Mouse (Mus musculus) MEL (cell line): ENCODE data around the gene Fam171a2. TPM values are rescaled to one million over a fixed set of nuclear protein-coding genes. Genes with fewer than 3 reads are reported as not detected.

ENCODE experiments used
- DNase-seq: peaks from one replicate; pipeline ENCODE4 v3.0.0; 2011; ENCODE audit warnings: low read depth, low spot score
- H3K27ac ChIP-seq: 2 replicates; pipeline ENCODE4 v1.5.1; 2012; ENCODE audit warnings: low read depth, mild to moderate bottlenecking, control low read depth, low read length, moderate library complexity; ENCODE audit not compliant: control insufficient read depth
- H3K27me3 ChIP-seq, 2 experiments: fragments of 150-350 bp in 1 of 2; sonication (generic) in 1 of 2; 2 replicates each; pipeline ENCODE4 v1.6.1; 2012; ENCODE audit warnings: low read length in 2 of 2, mild to moderate bottlenecking in 2 of 2, improper control_type of control experiment in 1 of 2, moderate library complexity in 1 of 2; ENCODE audit not compliant: insufficient read depth in 2 of 2, control insufficient read depth in 1 of 2
- H3K36me3 ChIP-seq, 2 experiments: 2 replicates each; pipeline ENCODE4 v1.6.1; 2012 to 2014; ENCODE audit warnings: low read length in 2 of 2, improper control_type of control experiment in 1 of 2, inconsistent platforms in 1 of 2, mild to moderate bottlenecking in 1 of 2; ENCODE audit not compliant: insufficient read depth in 2 of 2, control insufficient read depth in 1 of 2
- H3K4me1 ChIP-seq, 2 experiments: fragments of 150-350 bp in 1 of 2; sonication (generic) in 1 of 2; 2 replicates each; pipeline ENCODE4 v1.6.1; 2012; ENCODE audit warnings: low read length in 2 of 2, improper control_type of control experiment in 1 of 2, mild to moderate bottlenecking in 1 of 2; ENCODE audit not compliant: insufficient read depth in 2 of 2, control insufficient read depth in 1 of 2
- H3K4me3 ChIP-seq, 2 experiments: fragments of 150-350 bp in 1 of 2; sonication (generic) in 1 of 2; 2 replicates each; pipeline ENCODE4 v1.5.1; 2012; ENCODE audit warnings: low read depth in 2 of 2, low read length in 2 of 2, mild to moderate bottlenecking in 2 of 2, moderate library complexity in 2 of 2, control low read depth in 1 of 2, improper control_type of control experiment in 1 of 2; ENCODE audit not compliant: control insufficient read depth in 1 of 2, insufficient read depth in 1 of 2
- H3K79me2 ChIP-seq: 2 replicates; pipeline ENCODE4 v1.6.1; 2012; ENCODE audit warnings: mild to moderate bottlenecking, low read length, moderate library complexity; ENCODE audit not compliant: control insufficient read depth, poor library complexity, insufficient read depth
- H3K9ac ChIP-seq: 2 replicates; pipeline ENCODE4 v1.6.1; 2012; ENCODE audit warnings: low read depth, mild to moderate bottlenecking, control low read depth, low read length, moderate library complexity; ENCODE audit not compliant: control insufficient read depth, poor library complexity, severe bottlenecking
- H3K9me3 ChIP-seq: fragments of 150-350 bp; sonication (generic); replicated peaks from 2 replicates; pipeline ENCODE4 v1.6.1; 2012; ENCODE audit warnings: mild to moderate bottlenecking, low read length, improper control_type of control experiment, moderate library complexity; ENCODE audit not compliant: insufficient read depth
- CHD1 ChIP-seq: IDR thresholded peaks from 2 replicates; pipeline ENCODE4 v1.6.1; 2012; ENCODE audit warnings: low read depth, mild to moderate bottlenecking, inconsistent platforms, low read length, improper control_type of control experiment
- CHD2 ChIP-seq: IDR thresholded peaks from 2 replicates; pipeline ENCODE4 v1.6.1; 2011; ENCODE audit warnings: low read length, improper control_type of control experiment
- EP300 ChIP-seq, 2 experiments: IDR thresholded peaks; 2 replicates each; pipeline ENCODE4 v1.6.1; 2011; ENCODE audit warnings: improper control_type of control experiment in 2 of 2, low read length in 2 of 2, low read depth in 1 of 2, mild to moderate bottlenecking in 1 of 2
- GABPA ChIP-seq: IDR thresholded peaks from 2 replicates; pipeline ENCODE4 v1.6.1; 2012; ENCODE audit warnings: low read depth, mild to moderate bottlenecking, inconsistent platforms, low read length, improper control_type of control experiment, moderate library complexity
- KAT2A ChIP-seq: conservative IDR thresholded peaks from 2 replicates; pipeline ENCODE4 v1.6.1; 2012; ENCODE audit warnings: low read depth, low read length, improper control_type of control experiment, inconsistent platforms
- MAX ChIP-seq: IDR thresholded peaks from 2 replicates; pipeline ENCODE4 v1.6.1; 2011; ENCODE audit warnings: low read length, improper control_type of control experiment
- MXI1 ChIP-seq: IDR thresholded peaks from 2 replicates; pipeline ENCODE4 v1.6.1; 2011; ENCODE audit warnings: mild to moderate bottlenecking, low read depth, low read length, improper control_type of control experiment
- NRF1 ChIP-seq: IDR thresholded peaks from 2 replicates; pipeline ENCODE4 v1.6.1; 2014; ENCODE audit warnings: low read depth, mild to moderate bottlenecking, inconsistent platforms, low read length, improper control_type of control experiment, moderate library complexity; ENCODE audit not compliant: poor library complexity, insufficient read depth, severe bottlenecking
- TAL1 ChIP-seq: IDR thresholded peaks from 2 replicates; pipeline ENCODE4 v1.6.1; 2012; ENCODE audit warnings: mild to moderate bottlenecking, inconsistent platforms, low read length, moderate library complexity, mixed read lengths
- TCF12 ChIP-seq: IDR thresholded peaks from 2 replicates; pipeline ENCODE4 v1.6.1; 2014; ENCODE audit warnings: low read depth, mild to moderate bottlenecking, inconsistent platforms, low read length, improper control_type of control experiment, moderate library complexity
- USF1 ChIP-seq: IDR thresholded peaks from 2 replicates; pipeline ENCODE4 v1.6.1; 2014; ENCODE audit warnings: low read depth, mild to moderate bottlenecking, inconsistent platforms, low read length, improper control_type of control experiment, moderate library complexity
- ZC3H11A ChIP-seq: IDR thresholded peaks from 2 replicates; pipeline ENCODE4 v1.6.1; 2012; ENCODE audit warnings: low read depth, mild to moderate bottlenecking, inconsistent platforms, low read length, improper control_type of control experiment
- ZNF384 ChIP-seq: IDR thresholded peaks from 2 replicates; pipeline ENCODE4 v1.6.1; 2012; ENCODE audit warnings: low read depth, mild to moderate bottlenecking, inconsistent platforms, low read length, improper control_type of control experiment
- polyA plus RNA-seq, 2 experiments: library from polyadenylated mRNA; stranded (reverse) in 1 of 2; unstranded in 1 of 2; fragments of >175 nt in 1 of 2; fragments of >200 nt in 1 of 2; gene quantifications; 2 replicates each; pipeline versions ENCODE4 v1.2.1 to v1.2.4; 2012; ENCODE audit warnings: low replicate concordance in 2 of 2, low read depth in 1 of 2; ENCODE audit not compliant: insufficient read length in 2 of 2, insufficient read depth in 1 of 2, missing spikeins in 1 of 2
- total RNA-seq: library from RNA; depleted of rRNA; stranded (reverse); fragments of 300-350 nt; gene quantifications from 2 replicates; pipeline ENCODE4 v1.2.3, GENCODE M21; 2012

Fam171a2 gene
- total and polyA plus RNA-seq, 3 experiments: 2.0 to 8.8 TPM; not detected in 1

- DNase-seq: peak; percentile 38
- Histone ChIP-seq H3K9me3 (no peaks in the 10 kb centered on the region), H3K27ac (no peak overlapping the region), H3K27me3 (no peaks in the 10 kb centered on the region), H3K4me1 (no peaks in the 10 kb centered on the region), H3K4me3 (no peak overlapping the region), H3K9ac (no peak overlapping the region), H3K79me2 (no peaks in the 10 kb centered on the region), H3K36me3 (no peaks in the 10 kb centered on the region)
- no peak for TF ChIP-seq CHD2
- TF ChIP-seq NRF1: no peak
- TF ChIP-seq CHD1: no peak
- TF ChIP-seq USF1: peak; percentile 44; the same call in 1 of the 2 replicates
Measured at GRCm38 (mm10) chr11:102398007-102398825, 49.3 kb downstream of the Fam171a2 start.

GRCm38 (mm10) chr11:102396671-102397141, 50.8 kb downstream of the Fam171a2 start:
- no peak for TF ChIP-seq MXI1
- TF ChIP-seq KAT2A: no peak
- TF ChIP-seq GABPA: no peak
- no peaks in the 10 kb centered on the region for H3K4me1 ChIP-seq

GRCm38 (mm10) chr11:102396263-102396662, 51.2 kb downstream of the Fam171a2 start:
- H3K4me1 ChIP-seq: no peaks in the 10 kb centered on the region

More at GRCm38 (mm10) chr11:102396671-102397141, 50.8 kb downstream of the Fam171a2 start:
- Histone ChIP-seq H3K27me3 (peaks cover 2 to 3% of the 10 kb centered on the region in 2 experiments; a peak in 2 of 4 replicates), H3K36me3 (no peaks in the 10 kb centered on the region), H3K4me3 (no peak overlapping the region), H3K27ac (no peak overlapping the region), H3K79me2 (no peaks in the 10 kb centered on the region), H3K9me3 (no peaks in the 10 kb centered on the region), H3K9ac (no peak overlapping the region)
- DNase-seq: no peak

More at GRCm38 (mm10) chr11:102396263-102396662, 51.2 kb downstream of the Fam171a2 start:
- H3K4me3 ChIP-seq: no peak overlapping the region
- peaks cover 2 to 4% of the 10 kb centered on the region in 2 experiments; a peak in 2 of 4 replicates for H3K27me3 ChIP-seq
- H3K27ac ChIP-seq: no peak overlapping the region
- TF ChIP-seq TCF12 (no peak), ZC3H11A (no peak), ZNF384 (no peak), TAL1 (no peak), EP300 (IDR thresholded peaks at IDR 0.05; ENCODE audit: low read depth in 1 of 2, low read length in 2 of 2) (no peak), MAX (no peak)
- H3K79me2 ChIP-seq: no peaks in the 10 kb centered on the region
- no peak for DNase-seq
- no peak overlapping the region for H3K9ac ChIP-seq
- H3K36me3 ChIP-seq: no peaks in the 10 kb centered on the region
- no peaks in the 10 kb centered on the region for H3K9me3 ChIP-seq
